Mouse (Mus musculus) cerebellum, adult 2 months (tissue): ENCODE results near the gene Apopt1.

Experiments
- CTCF ChIP-seq: fragments of 200-500 bp; IDR thresholded peaks from 2 replicates; pipeline ENCODE4 v1.5.1; 2011; ENCODE audit warnings: low read depth, mild to moderate bottlenecking, control low read depth, low read length, moderate library complexity, borderline replicate concordance; ENCODE audit not compliant: insufficient read depth
- POLR2A ChIP-seq: fragments of 200-500 bp; IDR thresholded peaks from 2 replicates; pipeline ENCODE4 v1.6.1; 2011; ENCODE audit warnings: low read length, control low read depth, borderline replicate concordance; ENCODE audit not compliant: insufficient read depth

- TF ChIP-seq CTCF (no peak), POLR2A (no peak)
Measured at GRCm38 (mm10) chr12:111798493-111798892, 85.4 kb downstream of the Apopt1 start.
